Mouse (Mus musculus) small intestine, adult 2 months (tissue): ENCODE measurements around the gene 5330417H12Rik. TPM values are rescaled to one million over a fixed set of nuclear protein-coding genes. Genes with fewer than 3 reads are reported as not detected.

ENCODE experiments used
- H3K27ac ChIP-seq: fragments of 200-500 bp; 2 replicates; pipeline ENCODE4 v1.5.1; 2012; ENCODE audit warnings: low read depth, low read length, control low read depth, inconsistent platforms; ENCODE audit not compliant: insufficient read depth
- H3K27me3 ChIP-seq: fragments of 200-500 bp; 2 replicates; pipeline ENCODE4 v1.6.1; 2012; ENCODE audit warnings: mild to moderate bottlenecking, moderate library complexity, low read length, inconsistent platforms; ENCODE audit not compliant: control insufficient read depth, insufficient read depth
- H3K36me3 ChIP-seq: fragments of 200-500 bp; 2 replicates; pipeline ENCODE4 v1.6.1; 2012; ENCODE audit warnings: mild to moderate bottlenecking, low read length, control low read depth, inconsistent platforms; ENCODE audit not compliant: control insufficient read depth, insufficient read depth
- H3K4me1 ChIP-seq: fragments of 200-500 bp; 2 replicates; pipeline ENCODE4 v1.6.1; 2012; ENCODE audit warnings: low read length, inconsistent platforms, mixed read lengths; ENCODE audit not compliant: control insufficient read depth, insufficient read depth, insufficient read length
- H3K4me3 ChIP-seq: fragments of 200-500 bp; 2 replicates; pipeline ENCODE4 v1.5.1; 2012; ENCODE audit warnings: low read depth, mild to moderate bottlenecking, control low read depth, inconsistent platforms, low read length, moderate library complexity
- CTCF ChIP-seq: fragments of 200-500 bp; IDR thresholded peaks from 2 replicates; pipeline ENCODE4 v1.5.1; 2012; ENCODE audit warnings: low read depth, mild to moderate bottlenecking, control low read depth, inconsistent platforms, low read length, moderate library complexity, mixed read lengths; ENCODE audit not compliant: insufficient replicate concordance, insufficient read length; ENCODE audit errors: extremely low read depth
- POLR2A ChIP-seq: fragments of 200-500 bp; IDR thresholded peaks from 2 replicates; pipeline ENCODE4 v1.6.1; 2012; ENCODE audit warnings: low read depth, mild to moderate bottlenecking, control low read depth, inconsistent platforms, low read length, moderate library complexity
- WGBS: fragments of 180-500 bp; shearing (Covaris S2); methylation state at CpG from one replicate; pipeline ENCODE4 v1.1.7; 2018; 5-methylcytosine and 5-hydroxymethylcytosine counted together
- polyA plus RNA-seq: library from polyadenylated mRNA; depleted of rRNA; stranded (reverse); fragments of >200 nt; gene quantifications from 2 replicates; pipeline ENCODE4 v1.2.3, GENCODE M21; 2012

5330417H12Rik gene
- polyA plus RNA-seq, 1 experiment: not detected

DNA sequence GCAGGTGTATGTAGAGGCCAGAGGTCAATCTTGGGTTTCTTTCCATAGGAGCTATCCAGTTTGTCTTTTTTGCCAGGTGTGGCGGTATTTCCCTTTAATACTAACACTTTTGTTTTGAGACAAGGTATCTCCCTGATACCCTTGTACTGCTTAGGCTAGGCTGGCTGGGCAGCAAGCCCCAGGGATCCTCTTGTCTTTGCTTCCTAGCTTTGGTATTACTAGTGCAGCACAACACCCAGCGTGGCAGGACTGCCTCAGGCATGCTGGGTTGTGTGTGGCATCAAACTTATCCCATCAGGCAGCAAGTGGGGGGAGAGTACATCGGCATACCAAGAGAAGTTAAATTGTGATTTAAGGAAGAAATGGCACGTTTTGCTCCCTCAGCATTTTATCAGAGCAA lies 22.5 kb downstream of the 5330417H12Rik start:
- 81% methylated on average over 4 of the region's 4 CpGs for WGBS
- TF ChIP-seq POLR2A (no peak), CTCF (no peak)
- Histone ChIP-seq H3K4me1 (no peaks in the 10 kb centered on the region), H3K27me3 (no peaks in the 10 kb centered on the region), H3K27ac (no peak overlapping the region), H3K36me3 (no peaks in the 10 kb centered on the region), H3K4me3 (no peak overlapping the region)

DNA sequence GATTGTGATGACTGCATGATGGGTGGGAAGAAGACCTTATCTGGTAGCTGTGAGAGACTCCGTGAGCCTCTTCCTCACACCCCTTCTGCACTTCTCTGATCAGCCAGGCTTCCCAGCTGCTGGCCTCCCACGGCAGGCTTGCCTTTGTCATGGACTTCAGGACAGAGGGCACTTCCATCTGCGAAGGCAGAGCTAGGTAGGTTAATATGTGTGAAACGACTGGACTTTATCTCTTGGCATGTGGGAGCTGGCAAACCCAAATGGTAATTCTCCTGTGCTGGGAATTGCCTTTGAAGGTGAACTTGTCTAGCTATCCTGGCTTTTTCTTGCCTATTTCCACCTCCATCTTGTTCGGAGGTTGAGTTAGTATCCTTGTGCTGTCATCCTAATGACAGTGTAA lies 24.3 kb downstream of the 5330417H12Rik start:
- H3K36me3 ChIP-seq: no peaks in the 10 kb centered on the region
- H3K4me1 ChIP-seq: no peaks in the 10 kb centered on the region
- H3K27me3 ChIP-seq: no peaks in the 10 kb centered on the region
- no peak for TF ChIP-seq POLR2A
- no peak for TF ChIP-seq CTCF
- no peak overlapping the region for H3K27ac ChIP-seq
- 56% methylated on average over 5 of the region's 5 CpGs for WGBS
- no peak overlapping the region for H3K4me3 ChIP-seq

DNA sequence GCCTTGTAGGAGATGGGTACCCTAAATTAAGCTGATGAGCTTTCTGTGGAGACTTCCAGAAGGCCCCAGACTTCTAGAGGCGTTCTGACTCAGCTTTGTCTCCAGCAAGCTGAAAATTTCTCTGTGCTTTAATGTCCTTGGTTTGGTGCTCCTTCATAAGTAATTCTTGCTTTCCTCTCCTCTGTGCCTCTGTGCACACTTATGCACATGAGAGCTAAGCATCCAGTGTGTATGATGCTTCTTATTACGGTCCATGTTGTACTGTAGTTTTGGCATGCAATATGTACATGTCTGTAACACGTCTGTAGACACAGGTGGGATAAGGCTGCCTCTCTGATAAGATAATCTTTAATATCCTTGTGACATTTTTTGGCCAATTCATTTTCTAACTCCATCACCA lies 27.0 kb downstream of the 5330417H12Rik start:
- no peak overlapping the region for H3K27ac ChIP-seq
- no peaks in the 10 kb centered on the region for H3K27me3 ChIP-seq
- H3K4me1 ChIP-seq: peaks cover 6% of the 10 kb centered on the region; the same call in 1 of the 2 replicates
- H3K4me3 ChIP-seq: no peak overlapping the region
- TF ChIP-seq CTCF: no peak
- H3K36me3 ChIP-seq: no peaks in the 10 kb centered on the region
- WGBS: 73% methylated on average over 3 of the region's 3 CpGs

DNA sequence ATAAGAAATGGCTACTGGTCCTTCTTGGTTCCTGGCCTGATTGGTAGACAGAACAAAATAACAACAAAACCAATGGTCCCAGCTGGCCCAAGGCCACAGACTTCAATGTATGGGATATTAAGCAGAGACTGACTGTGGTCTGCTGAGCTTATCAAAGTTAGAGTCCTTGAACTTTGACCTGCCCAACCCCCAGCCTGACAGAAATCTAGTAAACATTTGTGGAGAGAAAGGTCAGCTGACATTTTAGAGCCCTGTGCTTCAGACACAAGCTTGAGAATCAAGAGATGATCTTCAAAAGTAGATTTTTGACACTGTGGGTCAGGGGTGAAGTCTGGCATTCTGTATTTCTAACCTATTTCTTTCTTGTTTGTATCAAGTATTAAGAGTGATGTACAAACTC lies 28.2 kb downstream of the 5330417H12Rik start:
- no peak overlapping the region for H3K4me3 ChIP-seq
- H3K27ac ChIP-seq: no peak overlapping the region
- no peak for TF ChIP-seq CTCF
- no peak for TF ChIP-seq POLR2A
- peaks cover 6% of the 10 kb centered on the region; the same call in 1 of the 2 replicates for H3K4me1 ChIP-seq
- no peaks in the 10 kb centered on the region for H3K27me3 ChIP-seq
- H3K36me3 ChIP-seq: no peaks in the 10 kb centered on the region

DNA sequence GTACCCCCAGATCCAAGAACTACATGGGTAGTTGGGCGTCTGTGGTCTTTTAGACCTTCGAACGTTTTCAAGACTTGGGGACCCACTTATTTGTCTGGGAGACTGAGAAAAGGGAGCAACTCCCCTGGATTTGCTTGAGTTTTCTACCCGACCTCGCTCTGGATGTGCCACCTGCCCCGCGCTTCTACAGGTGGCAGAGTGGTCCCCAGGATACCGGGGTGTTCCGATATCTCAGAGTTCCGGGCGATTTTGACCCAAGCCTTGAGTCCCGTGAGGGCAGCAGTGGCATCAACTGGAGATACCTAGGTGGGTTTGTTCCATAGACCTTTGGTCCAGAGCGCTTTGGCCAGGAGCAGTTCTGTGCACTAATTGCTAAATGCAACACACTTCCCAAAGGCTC lies 29.5 kb downstream of the 5330417H12Rik start:
- H3K4me3 ChIP-seq: peak overlapping the region; percentile 82
- no peak overlapping the region for H3K27ac ChIP-seq
- H3K4me1 ChIP-seq: peaks cover 6% of the 10 kb centered on the region; the same call in 1 of the 2 replicates
- TF ChIP-seq CTCF (no peak), POLR2A (no peak)
- no peaks in the 10 kb centered on the region for H3K27me3 ChIP-seq
- no peaks in the 10 kb centered on the region for H3K36me3 ChIP-seq
- 15% methylated on average over 13 of the region's 13 CpGs for WGBS

DNA sequence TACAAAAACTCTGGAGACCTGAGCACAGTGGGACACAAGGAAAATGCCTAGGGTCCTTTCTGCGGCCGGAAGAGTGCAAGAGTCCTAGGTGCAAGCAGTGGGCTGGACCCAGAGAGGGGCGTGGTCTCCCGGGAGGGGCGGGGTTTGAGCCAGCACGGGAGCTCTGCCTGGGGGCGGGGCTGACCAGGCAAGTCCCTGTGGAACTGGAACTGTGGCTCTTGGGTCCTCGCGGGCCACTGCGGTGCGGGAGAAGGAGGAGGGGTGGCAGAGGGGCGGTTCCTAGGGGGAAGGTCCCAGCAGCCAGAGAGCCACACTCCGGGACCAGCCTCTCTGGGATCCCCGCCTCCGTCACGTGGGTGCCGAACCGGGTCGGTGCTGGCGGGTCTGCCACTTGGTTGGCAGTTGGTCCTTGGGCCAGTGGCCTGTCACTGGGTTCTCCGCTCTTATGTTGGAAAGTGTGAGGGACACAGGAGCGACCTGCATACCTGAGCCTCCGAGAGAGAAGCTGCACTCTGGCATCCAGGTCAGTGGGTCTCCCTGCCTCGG lies 30.0 kb downstream of the 5330417H12Rik start, which contains the start of gene Ppfibp2:
Gene Ppfibp2 (plus strand): TSS at position 351 of the 546 bp plus-strand sequence.
- Histone ChIP-seq H3K4me3 (peak within 1 kb of the TSS; percentile 82), H3K27me3 (no peaks in the 10 kb centered on the region), H3K4me1 (peaks cover 6% of the 10 kb centered on the region; the same call in 1 of the 2 replicates), H3K36me3 (no peaks in the 10 kb centered on the region), H3K27ac (peak within 1 kb of the TSS; percentile 92)
- WGBS: under 1% methylated on average over 24 of the region's 24 CpGs
- no peak for TF ChIP-seq POLR2A
- TF ChIP-seq CTCF: no peak

DNA sequence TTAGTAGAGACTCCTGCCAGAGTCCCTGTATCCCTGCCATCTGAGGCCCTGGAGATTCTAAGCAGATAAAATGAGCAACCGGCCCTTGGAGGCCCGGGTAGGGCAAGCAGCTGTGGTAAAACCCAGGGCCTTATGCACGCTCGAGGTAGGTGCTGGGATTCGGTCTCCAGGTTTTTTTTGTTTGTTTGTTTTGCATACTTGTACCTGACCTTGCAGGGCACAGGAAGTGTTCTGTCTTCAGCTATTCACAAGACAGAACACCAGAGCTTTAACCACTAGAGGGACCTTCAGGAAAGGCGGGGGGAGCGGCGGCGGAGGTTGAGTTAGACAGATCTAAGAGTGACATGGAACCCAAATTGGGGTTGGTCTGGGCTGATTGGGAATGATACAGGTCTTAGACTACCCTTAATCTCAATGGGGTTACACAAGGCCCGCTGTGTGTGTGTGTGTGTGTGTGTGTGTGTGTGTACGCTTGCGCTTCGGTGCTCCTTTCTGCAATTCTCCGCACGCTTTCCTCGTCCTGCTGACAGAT lies 30.6 kb downstream of the 5330417H12Rik start:
- H3K36me3 ChIP-seq: no peaks in the 10 kb centered on the region
- under 1% methylated on average over 16 of the region's 16 CpGs for WGBS
- peak overlapping the region; percentile 92 for H3K27ac ChIP-seq
- TF ChIP-seq CTCF: peak; percentile 77; the same call in 1 of the 2 replicates
- no peak for TF ChIP-seq POLR2A
- peaks cover 6% of the 10 kb centered on the region; the same call in 1 of the 2 replicates for H3K4me1 ChIP-seq
- H3K4me3 ChIP-seq: peak overlapping the region; percentile 82
- H3K27me3 ChIP-seq: no peaks in the 10 kb centered on the region
